Mouse (Mus musculus): ENCODE data around the gene Gm29609. TPM values are rescaled to one million over a fixed set of nuclear protein-coding genes. Genes with fewer than 3 reads are reported as not detected.
A peak's percentile ranks its signal among the peaks of the same experiment; 100 is the strongest.

The Gm29609 gene
- polyA plus RNA-seq, 1 experiment from 2014 or later: 1.6 TPM

- ATAC-seq (ENCODE audit: low FRiP score, low TSS enrichment): no peak
- Histone ChIP-seq H3K36me3 (ENCODE audit: control insufficient read depth, insufficient read depth, low read length) (peaks cover 82% of the 10 kb centered on the region), H3K27me3 (ENCODE audit: control insufficient read depth, insufficient read depth, low read length) (no peaks in the 10 kb centered on the region), H3K9ac (ENCODE audit: low read depth, low read length) (no peak overlapping the region), H3K4me3 (ENCODE audit: low read length) (peak overlapping the region; percentile 5; the same call in 1 of the 2 replicates), H3K4me2 (replicated peaks; ENCODE audit: low read depth, low read length) (no peak overlapping the region), H3K9me3 (ENCODE audit: control insufficient read depth, low read length) (peaks cover 6% of the 10 kb centered on the region), H3K4me1 (ENCODE audit: control insufficient read depth, insufficient read depth, low read length) (peaks cover 7% of the 10 kb centered on the region; the same call in 1 of the 2 replicates), H3K27ac (ENCODE audit: low read depth, low read length) (0 out of 2 replicates have a peak overlapping the region, but pooled peaks have one; percentile 3)
- WGBS: 81% methylated on average over 9 of the region's 9 CpGs
These were observed 20.2 kb upstream of the Gm29609 start for GRCm38 (mm10) chr5:31199893-31200292.

- Histone ChIP-seq H3K4me2 (replicated peaks; ENCODE audit: low read depth, low read length) (no peak overlapping the region), H3K27ac (ENCODE audit: low read depth, low read length) (no peak overlapping the region), H3K4me3 (ENCODE audit: low read length) (no peak overlapping the region), H3K27me3 (ENCODE audit: control insufficient read depth, insufficient read depth, low read length) (no peaks in the 10 kb centered on the region), H3K9me3 (ENCODE audit: control insufficient read depth, low read length) (peaks cover 6% of the 10 kb centered on the region), H3K9ac (ENCODE audit: low read depth, low read length) (no peak overlapping the region), H3K4me1 (ENCODE audit: control insufficient read depth, insufficient read depth, low read length) (peaks cover 10% of the 10 kb centered on the region), H3K36me3 (ENCODE audit: control insufficient read depth, insufficient read depth, low read length) (peaks cover 82% of the 10 kb centered on the region)
- no peak for ATAC-seq (ENCODE audit: low FRiP score, low TSS enrichment)
- 90% methylated on average over 19 of the region's 19 CpGs for WGBS
These were observed 19.7 kb upstream of the Gm29609 start for GRCm38 (mm10) chr5:31199321-31199892.

- Histone ChIP-seq H3K36me3 (ENCODE audit: control insufficient read depth, insufficient read depth, low read length) (peaks cover 76% of the 10 kb centered on the region), H3K27me3 (ENCODE audit: control insufficient read depth, insufficient read depth, low read length) (no peaks in the 10 kb centered on the region), H3K4me3 (ENCODE audit: low read length) (no peak overlapping the region), H3K4me1 (ENCODE audit: control insufficient read depth, insufficient read depth, low read length) (peaks cover 17% of the 10 kb centered on the region), H3K9ac (ENCODE audit: low read depth, low read length) (no peak overlapping the region), H3K4me2 (replicated peaks; ENCODE audit: low read depth, low read length) (no peak overlapping the region), H3K27ac (ENCODE audit: low read depth, low read length) (no peak overlapping the region), H3K9me3 (ENCODE audit: control insufficient read depth, low read length) (peaks cover 6% of the 10 kb centered on the region)
- 87% methylated on average over 5 of the region's 5 CpGs for WGBS
- ATAC-seq (ENCODE audit: low FRiP score, low TSS enrichment): no peak
These were observed 19.1 kb upstream of the Gm29609 start for GRCm38 (mm10) chr5:31198616-31199320.

GRCm38 (mm10) chr5:31198170-31198569 is 18.5 kb upstream of the Gm29609 start:
- Histone ChIP-seq H3K27ac (ENCODE audit: low read depth, low read length) (no peak overlapping the region), H3K4me1 (ENCODE audit: control insufficient read depth, insufficient read depth, low read length) (peaks cover 17% of the 10 kb centered on the region), H3K36me3 (ENCODE audit: control insufficient read depth, insufficient read depth, low read length) (peaks cover 71% of the 10 kb centered on the region), H3K4me2 (replicated peaks; ENCODE audit: low read depth, low read length) (no peak overlapping the region), H3K9ac (ENCODE audit: low read depth, low read length) (no peak overlapping the region), H3K9me3 (ENCODE audit: control insufficient read depth, low read length) (peaks cover 6% of the 10 kb centered on the region), H3K27me3 (ENCODE audit: control insufficient read depth, insufficient read depth, low read length) (no peaks in the 10 kb centered on the region), H3K4me3 (ENCODE audit: low read length) (no peak overlapping the region)
- 79% methylated on average over 9 of the region's 9 CpGs for WGBS
- ATAC-seq (ENCODE audit: low FRiP score, low TSS enrichment): no peak

GRCm38 (mm10) chr5:31197072-31197471 is 17.4 kb upstream of the Gm29609 start:
- peaks cover 6% of the 10 kb centered on the region for H3K9me3 ChIP-seq (ENCODE audit: control insufficient read depth, low read length)
- no peak overlapping the region for H3K9ac ChIP-seq (ENCODE audit: low read depth, low read length)
- no peak for ATAC-seq (ENCODE audit: low FRiP score, low TSS enrichment)
- peaks cover 63% of the 10 kb centered on the region for H3K36me3 ChIP-seq (ENCODE audit: control insufficient read depth, insufficient read depth, low read length)
- peaks cover 18% of the 10 kb centered on the region for H3K4me1 ChIP-seq (ENCODE audit: control insufficient read depth, insufficient read depth, low read length)
- no peak overlapping the region for H3K27ac ChIP-seq (ENCODE audit: low read depth, low read length)
- H3K4me3 ChIP-seq (ENCODE audit: low read length): no peak overlapping the region
- no peaks in the 10 kb centered on the region for H3K27me3 ChIP-seq (ENCODE audit: control insufficient read depth, insufficient read depth, low read length)
- 96% methylated on average over 12 of the region's 12 CpGs for WGBS
- H3K4me2 ChIP-seq (replicated peaks; ENCODE audit: low read depth, low read length): no peak overlapping the region

- Histone ChIP-seq H3K36me3 (ENCODE audit: control insufficient read depth, insufficient read depth, low read length) (peaks cover 63% of the 10 kb centered on the region), H3K27ac (ENCODE audit: low read depth, low read length) (no peak overlapping the region), H3K27me3 (ENCODE audit: control insufficient read depth, insufficient read depth, low read length) (no peaks in the 10 kb centered on the region), H3K4me2 (replicated peaks; ENCODE audit: low read depth, low read length) (no peak overlapping the region), H3K4me3 (ENCODE audit: low read length) (no peak overlapping the region), H3K4me1 (ENCODE audit: control insufficient read depth, insufficient read depth, low read length) (peaks cover 21% of the 10 kb centered on the region), H3K9ac (ENCODE audit: low read depth, low read length) (no peak overlapping the region), H3K9me3 (ENCODE audit: control insufficient read depth, low read length) (peaks cover 6% of the 10 kb centered on the region)
- WGBS: 92% methylated on average over 10 of the region's 10 CpGs
- ATAC-seq (ENCODE audit: low FRiP score, low TSS enrichment): no peak
These were observed 16.5 kb upstream of the Gm29609 start for GRCm38 (mm10) chr5:31196207-31196606.

- Histone ChIP-seq H3K4me3 (ENCODE audit: low read length) (no peak overlapping the region), H3K27ac (ENCODE audit: low read depth, low read length) (no peak overlapping the region), H3K9ac (ENCODE audit: low read depth, low read length) (no peak overlapping the region), H3K4me2 (replicated peaks; ENCODE audit: low read depth, low read length) (no peak overlapping the region), H3K4me1 (ENCODE audit: control insufficient read depth, insufficient read depth, low read length) (peaks cover 19% of the 10 kb centered on the region), H3K36me3 (ENCODE audit: control insufficient read depth, insufficient read depth, low read length) (peaks cover 68% of the 10 kb centered on the region), H3K9me3 (ENCODE audit: control insufficient read depth, low read length) (peaks cover 6% of the 10 kb centered on the region), H3K27me3 (ENCODE audit: control insufficient read depth, insufficient read depth, low read length) (no peaks in the 10 kb centered on the region)
- ATAC-seq (ENCODE audit: low FRiP score, low TSS enrichment): no peak
- 96% methylated on average over 4 of the region's 4 CpGs for whole genome bisulfite sequencing
These were observed 16.0 kb upstream of the Gm29609 start for GRCm38 (mm10) chr5:31195671-31196070.

GRCm38 (mm10) chr5:31194486-31195485 is 15.1 kb upstream of the Gm29609 start:
- Histone ChIP-seq H3K9ac (ENCODE audit: low read depth, low read length) (no peak overlapping the region; the same call in 1 of the 2 replicates), H3K27ac (ENCODE audit: low read depth, low read length) (no peak overlapping the region), H3K9me3 (ENCODE audit: control insufficient read depth, low read length) (no peaks in the 10 kb centered on the region), H3K4me3 (ENCODE audit: low read length) (peak overlapping the region; percentile 72), H3K4me2 (replicated peaks; ENCODE audit: low read depth, low read length) (peak overlapping the region; percentile 90), H3K4me1 (ENCODE audit: control insufficient read depth, insufficient read depth, low read length) (peaks cover 14% of the 10 kb centered on the region), H3K36me3 (ENCODE audit: control insufficient read depth, insufficient read depth, low read length) (peaks cover 68% of the 10 kb centered on the region), H3K27me3 (ENCODE audit: control insufficient read depth, insufficient read depth, low read length) (no peaks in the 10 kb centered on the region)
- no peak for ATAC-seq (ENCODE audit: low FRiP score, low TSS enrichment)
- WGBS: 92% methylated on average over 16 of the region's 16 CpGs
